Mouse (Mus musculus): ENCODE measurements around the gene Focad.

Gene Focad

GRCm38 (mm10) chr4:88458673-88459072 is 364.2 kb downstream of the Focad start:
- no peak for DNase-seq (ENCODE audit: low spot score)

Data from urinary bladder, postnatal 25 days (tissue).